Mouse (Mus musculus) liver, embryonic 14.5 days (tissue): ENCODE measurements around the gene Hist1h3h. TPM values are rescaled to one million over a fixed set of nuclear protein-coding genes. Genes with fewer than 3 reads are reported as not detected.
"Not testable (repeated sequence)": the region's sequence is repeated elsewhere in the genome, so short reads cannot be mapped to it uniquely, and the experiment has no call there.

Source experiments
- ATAC-seq: fragments of 200-750 bp; cut with Nextera tagmentation; 2 replicates; pipeline ENCODE4 v1.8.0; 2017; ENCODE audit warnings: moderate number of reproducible peaks, mild to moderate bottlenecking, moderate library complexity; ENCODE audit not compliant: insufficient read depth
- DNase-seq, 3 experiments: peaks; one replicate each; pipeline ENCODE4 v3.0.0-alpha.2; 2012 to 2013; ENCODE audit warnings: low read depth in 3 of 3, low spot score in 3 of 3
- H3K27ac ChIP-seq: fragments of 300-500 bp; sonication (generic); 2 replicates; pipeline ENCODE4 v1.5.1; 2014; ENCODE audit warnings: moderate library complexity, mild to moderate bottlenecking, control low read depth, inconsistent platforms
- H3K27me3 ChIP-seq: fragments of 300-500 bp; sonication (generic); 2 replicates; pipeline ENCODE4 v1.6.1; 2014; ENCODE audit warnings: mild to moderate bottlenecking, low read length, moderate library complexity; ENCODE audit not compliant: control insufficient read depth, insufficient read depth
- H3K36me3 ChIP-seq: fragments of 300-500 bp; sonication (generic); replicated peaks from 2 replicates; pipeline ENCODE4 v1.6.1; 2014; ENCODE audit warnings: low read depth; ENCODE audit not compliant: control insufficient read depth, insufficient read depth
- H3K4me1 ChIP-seq, 2 experiments: fragments of 200-500 bp in 1 of 2; fragments of 300-500 bp in 1 of 2; sonication (generic) in 1 of 2; replicated peaks; 2 replicates each; pipeline ENCODE4 v1.6.1; 2012 to 2014; ENCODE audit warnings: antibody characterized with exemption in 1 of 2, inconsistent platforms in 1 of 2, low read length in 1 of 2; ENCODE audit not compliant: control insufficient read depth in 2 of 2, insufficient read depth in 2 of 2
- H3K4me2 ChIP-seq: fragments of 300-500 bp; sonication (generic); 2 replicates; pipeline ENCODE4 v1.6.1; 2014; ENCODE audit warnings: low read depth, mild to moderate bottlenecking, control low read depth, moderate library complexity
- H3K4me3 ChIP-seq, 2 experiments: fragments of 200-500 bp in 1 of 2; fragments of 300-500 bp in 1 of 2; sonication (generic) in 1 of 2; 2 replicates each; pipeline ENCODE4 v1.5.1; 2012 to 2014; ENCODE audit warnings: low read depth in 2 of 2, low read length in 2 of 2, mild to moderate bottlenecking in 2 of 2, control low read depth in 1 of 2, inconsistent platforms in 1 of 2, moderate library complexity in 1 of 2; ENCODE audit not compliant: insufficient read depth in 1 of 2
- H3K9ac ChIP-seq: fragments of 300-500 bp; sonication (generic); replicated peaks from 2 replicates; pipeline ENCODE4 v1.6.1; 2014; ENCODE audit warnings: mild to moderate bottlenecking, control low read depth, moderate library complexity
- H3K9me3 ChIP-seq: fragments of 300-500 bp; sonication (generic); 2 replicates; pipeline ENCODE4 v1.6.1; 2016; ENCODE audit warnings: low read length, mixed read lengths; ENCODE audit not compliant: control insufficient read depth
- CTCF ChIP-seq: IDR thresholded peaks from 2 replicates; pipeline ENCODE4 v1.5.1; 2016; ENCODE audit warnings: antibody characterized with exemption, low read depth, control low read depth
- EP300 ChIP-seq: IDR thresholded peaks from 2 replicates; pipeline ENCODE4 v1.6.1; 2016; ENCODE audit warnings: antibody characterized with exemption, low read depth
- WGBS: fragments of 180-500 bp; shearing (Covaris S2); extraction: QIAGEN DNeasy Blood & Tissue Kit; methylation state at CpG from one replicate; pipeline ENCODE4 v1.1.7; 2014; ENCODE audit not compliant: insufficient replicate concordance; 5-methylcytosine and 5-hydroxymethylcytosine counted together
- polyA plus RNA-seq, 2 experiments: library from polyadenylated mRNA; depleted of rRNA in 1 of 2; stranded (reverse) in 1 of 2; unstranded in 1 of 2; fragments of >200 nt; fragmentation: Nextera tagmentation in 1 of 2; extraction: Ambion mirVana in 1 of 2; gene quantifications; 2 replicates each; pipeline versions ENCODE4 v1.2.1 to v1.2.3; 2012 to 2014

Gene Hist1h3h
- polyA plus RNA-seq, 2 experiments, result 7.9 to 31.3 TPM

- Histone ChIP-seq H3K4me1 (peaks cover 3 to 7% of the 10 kb centered on the region in 2 experiments; a peak in 3 of 4 replicates), H3K27ac (no peak overlapping the region), H3K9ac (no peak overlapping the region), H3K4me2 (no peak overlapping the region), H3K9me3 (no peaks in the 10 kb centered on the region), H3K36me3 (no peaks in the 10 kb centered on the region), H3K4me3 (no peak overlapping the region), H3K27me3 (no peaks in the 10 kb centered on the region)
- 32% methylated on average over 1 of the region's 1 CpGs for WGBS
- TF ChIP-seq CTCF (no peak), EP300 (no peak)
- ATAC-seq, result no peak
- no peak for DNase-seq
Observed at GRCm38 (mm10) chr13:21745006-21745405, 27.5 kb downstream of the Hist1h3h start.

- no peak; the same call in 1 of the 2 replicates for TF ChIP-seq EP300
- no peak for TF ChIP-seq CTCF
- Histone ChIP-seq H3K9me3 (no peaks in the 10 kb centered on the region), H3K9ac (peak overlapping the region; percentile 82), H3K36me3 (no peaks in the 10 kb centered on the region), H3K4me1 (peaks cover 11 to 16% of the 10 kb centered on the region in 2 experiments), H3K27ac (peak overlapping the region; percentile 85), H3K27me3 (no peaks in the 10 kb centered on the region), H3K4me3 (peak overlapping the region; percentile 72 to 77), H3K4me2 (peak overlapping the region; percentile 79)
- ATAC-seq (no peak), DNase-seq (peak in 2 of 3 experiments; percentile 44 to 60)
- WGBS, result 3% methylated on average over 5 of the region's 5 CpGs
Observed at GRCm38 (mm10) chr13:21749387-21750158, 32.1 kb downstream of the Hist1h3h start.

DNA sequence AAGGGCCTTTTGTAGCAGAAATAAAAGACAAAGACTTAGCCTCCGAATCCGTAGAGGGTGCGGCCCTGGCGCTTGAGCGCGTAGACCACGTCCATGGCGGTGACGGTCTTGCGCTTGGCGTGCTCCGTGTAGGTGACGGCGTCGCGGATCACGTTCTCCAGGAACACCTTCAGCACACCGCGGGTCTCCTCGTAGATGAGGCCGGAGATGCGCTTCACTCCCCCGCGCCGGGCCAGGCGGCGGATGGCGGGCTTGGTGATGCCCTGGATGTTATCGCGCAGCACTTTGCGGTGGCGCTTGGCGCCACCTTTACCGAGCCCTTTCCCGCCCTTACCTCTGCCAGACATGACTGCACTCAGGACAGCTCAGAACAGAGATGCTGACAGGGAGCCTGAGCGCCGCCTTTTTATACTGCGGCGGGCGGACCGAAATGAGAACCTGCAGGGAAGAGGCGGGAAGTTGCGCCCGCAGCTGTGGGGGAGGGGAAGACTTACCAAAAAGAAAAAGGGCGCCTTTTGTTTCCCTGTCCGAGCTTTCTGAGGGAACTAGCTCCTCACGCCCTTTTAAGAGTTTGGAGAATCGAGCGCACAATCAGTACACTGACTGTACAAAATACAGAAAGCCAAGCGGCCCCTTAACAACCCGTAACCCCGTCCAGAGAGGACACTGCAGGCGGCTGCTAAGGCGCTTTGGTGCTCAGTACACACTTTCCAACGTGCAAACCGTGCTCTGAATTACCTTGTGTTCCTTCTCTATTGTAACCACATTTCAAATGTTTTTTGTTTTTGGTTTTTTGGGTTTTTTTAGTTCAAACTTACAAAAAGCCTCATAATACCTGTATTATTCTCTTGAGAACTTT lies 32.9 kb downstream of the Hist1h3h start, which contains the start of gene Hist1h4k:
TSS of gene Hist1h4k (minus strand) at position 347 of the 859 bp plus-strand sequence.
- peaks cover 11 to 16% of the 10 kb centered on the region in 2 experiments for H3K4me1 ChIP-seq

GRCm38 (mm10) chr13:21751417-21751816 lies 34.0 kb downstream of the Hist1h3h start:
- peak overlapping the region; percentile 96 for H3K9ac ChIP-seq
- peaks cover 9 to 15% of the 10 kb centered on the region in 2 experiments for H3K4me1 ChIP-seq
- no peaks in the 10 kb centered on the region for H3K36me3 ChIP-seq
- TF ChIP-seq EP300 (no peak), CTCF (no peak)
- H3K27me3 ChIP-seq, result no peaks in the 10 kb centered on the region
- DNase-seq, result no peak
- no peaks in the 10 kb centered on the region for H3K9me3 ChIP-seq
- H3K4me3 ChIP-seq, result peak overlapping the region in 1 of 2 experiments; percentile 61; a peak in 1 of 4 replicates
- H3K27ac ChIP-seq, result peak overlapping the region; percentile 97
- no peak for ATAC-seq
- H3K4me2 ChIP-seq, result peak overlapping the region; percentile 79

More for the DNA sequence above, 32.9 kb downstream of the Hist1h3h start, which contains the start of gene Hist1h4k:
- H3K9me3 ChIP-seq, H3K27me3 ChIP-seq, H3K36me3 ChIP-seq: not testable (repeated sequence)
- DNase-seq, result peak; percentile 71 to 87 (median 74)
- peak within 1 kb of the TSS; percentile 72 to 77 for H3K4me3 ChIP-seq
- peak within 1 kb of the TSS; percentile 79 for H3K4me2 ChIP-seq
- TF ChIP-seq EP300, result peak; percentile 90
- peak within 1 kb of the TSS; percentile 97 for H3K27ac ChIP-seq
- WGBS, result under 1% methylated on average over 41 of the region's 56 CpGs
- ATAC-seq, result peak; percentile 55
- peak within 1 kb of the TSS; percentile 96 for H3K9ac ChIP-seq
